Mouse (Mus musculus): ENCODE measurements around the gene Prss16.

DNA sequence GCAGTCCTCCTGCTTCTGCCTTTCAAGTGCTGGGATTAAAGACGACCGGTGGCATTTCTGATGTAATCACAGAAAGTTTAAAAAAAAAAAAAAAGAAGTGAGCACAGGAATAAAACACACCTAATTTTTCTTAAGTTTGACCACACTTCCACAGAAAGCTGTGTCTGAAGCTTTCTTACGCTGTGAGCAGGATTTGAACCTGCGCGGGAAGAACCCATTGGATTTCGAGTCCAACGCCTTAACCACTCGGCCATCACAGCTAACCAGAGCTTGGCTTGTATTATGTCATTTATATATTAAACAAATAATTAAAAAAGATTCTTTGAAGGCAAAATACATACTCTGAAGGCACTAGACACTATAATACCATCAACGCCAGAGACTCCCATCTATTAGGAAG, 12.7 kb upstream of the Prss16 start:
- TF ChIP-seq GATA1 (IDR thresholded peaks at IDR 0.05; ENCODE audit: borderline replicate concordance, low read length) = no peak
- TF ChIP-seq FLI1 (IDR thresholded peaks at IDR 0.05; ENCODE audit: low read length) = no peak

Measured in megakaryocyte, embryonic 14.5 days (primary cell).